ENCODE assay signal across 10 mouse cellular contexts in genomic region chr1:132144223-132144622, GRCm38 (mm10). TPM values are rescaled to one million over a fixed set of nuclear protein-coding genes. Genes with fewer than 3 reads are reported as not detected.
DNase-seq lines count a peak whose midpoint lies in the region; ATAC-seq and TF ChIP-seq lines count a peak whose summit lies in the region.
"Had no signal": no experiment of that assay in that cellular context is flagged by ENCODE, and none has a peak within 500 bp of the region (broad histone marks: within the 10 kb centered on the region; RNA-seq: fewer than 3 reads in every experiment).

No protein-coding gene starts in this region.

- DNase-seq in brain, embryonic 18.5 days (ENCODE audit: low read depth, low spot score), result peak; percentile 77
- DNase-seq in left cerebral cortex, adult 2 months (ENCODE audit: extremely low spot score in 1 of 2, low spot score in 2 of 2), result peak; percentile 56
- peak; percentile 36 for DNase-seq in retina, embryonic 14.5 days (ENCODE audit: low spot score)
- DNase-seq in kidney, adult 8-10 months, result no peak
- DNase-seq in spleen, adult 12 weeks (ENCODE audit: low spot score), result no peak
- DNase-seq: lung, embryonic 14.5 days; spleen, adult 18-20 months had no signal

- no peak overlapping the region for H3K9ac ChIP-seq in forebrain, embryonic 16.5 days (replicated peaks; ENCODE audit: low read depth, low read length)
- H3K9ac ChIP-seq: lung, embryonic 14.5 days had no signal

- H3K27me3 ChIP-seq in forebrain, embryonic 16.5 days (replicated peaks; ENCODE audit: control insufficient read depth, insufficient read depth, low read length), result peaks cover 5% of the 10 kb centered on the region; the same call in 1 of the 2 replicates

- no peak overlapping the region for H3K4me2 ChIP-seq in forebrain, embryonic 16.5 days (ENCODE audit: low read length)
- H3K4me2 ChIP-seq: lung, embryonic 14.5 days had no signal

- no peak; the same call in 1 of the 2 replicates for TF ChIP-seq CTCF in left cerebral cortex, adult 2 months (IDR thresholded peaks at IDR 0.05)

- intact Hi-C loops in left cerebral cortex, adult 2 months (cut with DNase I), result no loop called here

- peak; percentile 82 for ATAC-seq in forebrain, embryonic 16.5 days
- no peak for ATAC-seq in CD4-positive, CD25-positive, alpha-beta regulatory T cell, adult 4 months

- H3K27ac ChIP-seq in forebrain, embryonic 16.5 days (ENCODE audit: low read length), result no peak overlapping the region
- peak overlapping the region; percentile 77 for H3K27ac ChIP-seq in left cerebral cortex, adult 2 months
- H3K27ac ChIP-seq: heart, embryonic 10.5 days had no signal

- WGBS in forebrain, embryonic 16.5 days, result 4% methylated on average over 2 of the region's 2 CpGs

- H3K36me3 ChIP-seq in forebrain, embryonic 16.5 days (ENCODE audit: control insufficient read depth, insufficient read depth), result no peaks in the 10 kb centered on the region
- H3K36me3 ChIP-seq: heart, embryonic 10.5 days had no signal

- H3K9me3 ChIP-seq in forebrain, embryonic 16.5 days (ENCODE audit: control insufficient read depth, low read length), result no peaks in the 10 kb centered on the region
- H3K9me3 ChIP-seq: heart, embryonic 10.5 days had no signal

- H3K4me3 ChIP-seq in forebrain, embryonic 16.5 days (replicated peaks; ENCODE audit: low read length), result no peak overlapping the region
- H3K4me3 ChIP-seq in left cerebral cortex, adult 2 months, result no peak overlapping the region
- H3K4me3 ChIP-seq: heart, embryonic 10.5 days had no signal

- peaks cover 16% of the 10 kb centered on the region for H3K4me1 ChIP-seq in forebrain, embryonic 16.5 days (replicated peaks; ENCODE audit: control insufficient read depth, insufficient read depth, low read length)

RNA-seq across cellular contexts. Expression of gene Cdk18, which starts 4.7 kb away (rescaled TPM):
- 0.48 and 1.9 TPM in 2 replicates for polyA plus RNA-seq in forebrain, embryonic 16.5 days (2015; fragmentation: Nextera tagmentation; extraction: Ambion mirVana)
- total RNA-seq in left cerebral cortex, adult 2 months (2021), result 10 to 100 TPM; 27.9 to 33.2 TPM
- not detected for polyA plus RNA-seq in CD4-positive, CD25-positive, alpha-beta regulatory T cell, adult 4 months (2017; shearing (Covaris generic))

RNA-seq across cellular contexts. Expression of gene Lemd1, which starts 47.0 kb away (rescaled TPM):
- polyA plus RNA-seq in forebrain, embryonic 16.5 days (2015; fragmentation: Nextera tagmentation; extraction: Ambion mirVana), result 14.9 and 18.4 TPM in 2 replicates
- 1 to 10 TPM; 3.9 to 6.8 TPM for total RNA-seq in left cerebral cortex, adult 2 months (2021)
- polyA plus RNA-seq in CD4-positive, CD25-positive, alpha-beta regulatory T cell, adult 4 months (2017; shearing (Covaris generic)), result not detected

RNA-seq across cellular contexts. Expression of gene AC124108.1, which starts 47.0 kb away (rescaled TPM):
- polyA plus RNA-seq in forebrain, embryonic 16.5 days (2015; fragmentation: Nextera tagmentation; extraction: Ambion mirVana), result 2.5 and 3.3 TPM in 2 replicates
- total RNA-seq in left cerebral cortex, adult 2 months (2021), result 1 to 10 TPM; 4.3 to 6.1 TPM
- not detected for polyA plus RNA-seq in CD4-positive, CD25-positive, alpha-beta regulatory T cell, adult 4 months (2017; shearing (Covaris generic))
- polyA plus RNA-seq: heart, embryonic 10.5 days had no signal

Comparison
In these comparisons a context has a peak if more than half of its experiments do, and no peak if none do; other contexts are left out.
1. DNase-seq: peak in brain, embryonic 18.5 days (single experiment), left cerebral cortex, adult 2 months (2 of 2) and retina, embryonic 14.5 days (single experiment); none in kidney, adult 8-10 months (0 of 2) and spleen, adult 12 weeks (single experiment).
2. RNA of gene Lemd1, which starts 47.0 kb away (polyA plus RNA-seq): 14.9 to 18.4 TPM in forebrain, embryonic 16.5 days; not detected in CD4-positive, CD25-positive, alpha-beta regulatory T cell, adult 4 months; every median in the first group is over 10 times any median in the second.